Mouse (Mus musculus): ENCODE measurements at regions not wholly inside any gene's neighbourhood (a gene's known extent, or its start where the extent isn't known, plus 50 kb on each side); places are given as distances from the start of the nearest gene placed in this dataset.

- DNase-seq (ENCODE audit: low spot score) (no peak), ATAC-seq (ENCODE audit: low read depth) (no peak)
- H3K36me3 ChIP-seq (ENCODE audit: control insufficient read depth, insufficient read depth, low read length), result no peaks in the 10 kb centered on the region
- no peaks in the 10 kb centered on the region for H3K27me3 ChIP-seq (replicated peaks; ENCODE audit: control insufficient read depth, insufficient read depth, low read length)
- no peak overlapping the region for H3K4me3 ChIP-seq (ENCODE audit: low read depth, low read length)
- no peaks in the 10 kb centered on the region for H3K9me3 ChIP-seq (ENCODE audit: control insufficient read depth, low read length)
- H3K9ac ChIP-seq (ENCODE audit: low read depth, low read length), result no peak overlapping the region
- no peak overlapping the region for H3K27ac ChIP-seq (replicated peaks; ENCODE audit: low read depth, low read length)
- H3K4me1 ChIP-seq (ENCODE audit: control insufficient read depth, insufficient read depth, low read length), result no peaks in the 10 kb centered on the region
- 84% methylated on average over 5 of the region's 5 CpGs for WGBS
- H3K4me2 ChIP-seq (ENCODE audit: low read depth, low read length), result no peak overlapping the region
Observed at GRCm38 (mm10) chr11:21007222-21007621, 83.9 kb upstream of the Peli1 start.

- Histone ChIP-seq H3K9ac (ENCODE audit: low read depth, low read length) (no peak overlapping the region), H3K4me1 (ENCODE audit: control insufficient read depth, insufficient read depth, low read length) (0 out of 2 replicates have a peak, but pooled peaks cover 2% of the 10 kb centered on the region), H3K27me3 (replicated peaks; ENCODE audit: control insufficient read depth, insufficient read depth, low read length) (no peaks in the 10 kb centered on the region), H3K27ac (replicated peaks; ENCODE audit: low read depth, low read length) (no peak overlapping the region), H3K4me2 (ENCODE audit: low read depth, low read length) (no peak overlapping the region), H3K4me3 (ENCODE audit: low read depth, low read length) (no peak overlapping the region), H3K36me3 (ENCODE audit: control insufficient read depth, insufficient read depth, low read length) (no peaks in the 10 kb centered on the region), H3K9me3 (ENCODE audit: control insufficient read depth, low read length) (no peaks in the 10 kb centered on the region)
- DNase-seq (ENCODE audit: low spot score), result no peak
- 71% methylated on average over 3 of the region's 3 CpGs for WGBS
- no peak for ATAC-seq (ENCODE audit: low read depth)
Observed at GRCm38 (mm10) chr11:21009505-21009904, 81.6 kb upstream of the Peli1 start.

DNA sequence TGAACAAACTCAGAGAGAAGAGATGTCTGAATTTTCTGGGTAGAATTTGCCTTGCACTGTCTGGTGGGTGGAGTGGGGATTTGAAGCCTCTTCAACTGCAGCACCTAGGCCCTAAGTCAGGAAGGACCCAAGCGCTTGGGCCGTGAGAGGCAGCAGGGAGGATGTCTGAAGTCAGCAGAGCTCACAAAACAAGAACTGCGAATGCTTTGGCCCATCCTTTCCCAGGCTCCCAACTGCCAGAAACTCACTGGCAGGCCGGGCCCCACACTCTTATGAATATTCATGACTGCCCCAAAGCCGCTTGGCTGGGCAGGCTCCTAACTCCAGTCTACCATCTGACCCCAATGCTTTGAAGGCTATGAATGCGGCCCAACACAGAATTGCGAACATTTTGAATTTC lies 80.2 kb upstream of the Peli1 start:
- H3K4me3 ChIP-seq (ENCODE audit: low read depth, low read length), result no peak overlapping the region
- H3K27ac ChIP-seq (replicated peaks; ENCODE audit: low read depth, low read length), result no peak overlapping the region
- DNase-seq (ENCODE audit: low spot score) (peak; percentile 7), ATAC-seq (ENCODE audit: low read depth) (no peak)
- no peaks in the 10 kb centered on the region for H3K27me3 ChIP-seq (replicated peaks; ENCODE audit: control insufficient read depth, insufficient read depth, low read length)
- H3K4me2 ChIP-seq (ENCODE audit: low read depth, low read length), result no peak overlapping the region
- H3K4me1 ChIP-seq (ENCODE audit: control insufficient read depth, insufficient read depth, low read length), result 0 out of 2 replicates have a peak, but pooled peaks cover 5% of the 10 kb centered on the region
- no peaks in the 10 kb centered on the region for H3K36me3 ChIP-seq (ENCODE audit: control insufficient read depth, insufficient read depth, low read length)
- no peaks in the 10 kb centered on the region for H3K9me3 ChIP-seq (ENCODE audit: control insufficient read depth, low read length)
- WGBS, result 50% methylated on average over 7 of the region's 7 CpGs
- H3K9ac ChIP-seq (ENCODE audit: low read depth, low read length), result no peak overlapping the region

GRCm38 (mm10) chr11:21014250-21014649 lies 76.8 kb upstream of the Peli1 start:
- DNase-seq (ENCODE audit: low spot score) (no peak), ATAC-seq (ENCODE audit: low read depth) (no peak)
- Histone ChIP-seq H3K27me3 (replicated peaks; ENCODE audit: control insufficient read depth, insufficient read depth, low read length) (no peaks in the 10 kb centered on the region), H3K9ac (ENCODE audit: low read depth, low read length) (no peak overlapping the region), H3K9me3 (ENCODE audit: control insufficient read depth, low read length) (no peaks in the 10 kb centered on the region), H3K36me3 (ENCODE audit: control insufficient read depth, insufficient read depth, low read length) (no peaks in the 10 kb centered on the region), H3K4me1 (ENCODE audit: control insufficient read depth, insufficient read depth, low read length) (peaks cover 19% of the 10 kb centered on the region), H3K4me2 (ENCODE audit: low read depth, low read length) (no peak overlapping the region), H3K4me3 (ENCODE audit: low read depth, low read length) (no peak overlapping the region), H3K27ac (replicated peaks; ENCODE audit: low read depth, low read length) (no peak overlapping the region)
- WGBS, result 72% methylated on average over 3 of the region's 3 CpGs

DNA sequence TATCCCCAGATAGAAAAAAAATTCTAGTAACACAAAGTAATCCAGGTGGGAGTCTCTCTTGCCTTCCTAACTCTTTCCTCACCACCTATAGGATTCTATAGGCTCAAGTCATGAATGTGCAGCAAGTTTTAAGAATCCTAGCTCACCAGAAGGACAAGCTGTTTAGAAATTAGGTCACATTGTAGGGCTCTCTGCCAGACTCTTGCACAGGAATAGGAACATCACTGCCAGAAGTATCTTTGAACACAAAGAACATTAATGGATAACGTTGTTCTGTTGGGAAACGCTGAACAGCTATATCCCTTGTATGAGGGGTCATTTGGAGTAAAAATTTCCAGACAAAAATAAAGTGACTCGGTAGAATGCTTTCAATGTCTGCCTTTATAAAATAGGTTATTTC lies 75.6 kb upstream of the Peli1 start:
- H3K36me3 ChIP-seq (ENCODE audit: control insufficient read depth, insufficient read depth, low read length), result no peaks in the 10 kb centered on the region
- no peak for ATAC-seq (ENCODE audit: low read depth)
- H3K27me3 ChIP-seq (replicated peaks; ENCODE audit: control insufficient read depth, insufficient read depth, low read length), result no peaks in the 10 kb centered on the region
- H3K27ac ChIP-seq (replicated peaks; ENCODE audit: low read depth, low read length), result no peak overlapping the region
- H3K4me2 ChIP-seq (ENCODE audit: low read depth, low read length), result no peak overlapping the region
- H3K9me3 ChIP-seq (ENCODE audit: control insufficient read depth, low read length), result no peaks in the 10 kb centered on the region
- no peak overlapping the region for H3K9ac ChIP-seq (ENCODE audit: low read depth, low read length)
- peaks cover 19% of the 10 kb centered on the region for H3K4me1 ChIP-seq (ENCODE audit: control insufficient read depth, insufficient read depth, low read length)
- WGBS, result 69% methylated on average over 3 of the region's 3 CpGs
- H3K4me3 ChIP-seq (ENCODE audit: low read depth, low read length), result no peak overlapping the region
- no peak for DNase-seq (ENCODE audit: low spot score)

DNA sequence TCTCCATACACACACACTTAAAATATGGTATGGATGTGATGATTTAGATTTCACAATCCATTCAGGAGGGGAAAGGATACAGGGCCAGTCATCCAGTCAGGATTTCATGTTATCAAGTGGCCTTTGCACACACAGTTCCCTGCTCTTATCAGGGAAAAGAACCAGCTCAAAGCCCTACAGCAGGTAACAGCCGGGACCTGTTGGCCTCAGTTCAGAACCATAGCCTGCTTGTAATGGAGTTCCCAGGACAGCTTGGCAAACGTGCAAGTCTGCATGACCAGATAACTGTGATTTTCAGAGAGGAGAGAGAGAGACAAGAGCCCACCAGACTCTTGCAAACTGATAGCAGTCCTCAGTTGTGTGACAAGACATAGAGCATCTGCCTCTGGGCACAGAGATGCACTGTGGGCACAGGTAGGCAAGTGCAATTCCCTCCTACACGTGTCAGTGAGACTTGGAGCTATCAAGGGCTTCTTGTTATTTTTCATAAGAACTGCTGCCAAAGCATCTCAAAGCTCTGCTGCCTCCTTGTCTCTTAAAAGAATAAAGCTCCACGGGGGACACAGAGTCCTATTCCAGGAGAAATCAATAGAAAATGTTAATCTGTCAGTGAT lies 74.9 kb upstream of the Peli1 start:
- Histone ChIP-seq H3K27me3 (replicated peaks; ENCODE audit: control insufficient read depth, insufficient read depth, low read length) (no peaks in the 10 kb centered on the region), H3K4me2 (ENCODE audit: low read depth, low read length) (no peak overlapping the region), H3K36me3 (ENCODE audit: control insufficient read depth, insufficient read depth, low read length) (no peaks in the 10 kb centered on the region), H3K4me1 (ENCODE audit: control insufficient read depth, insufficient read depth, low read length) (peaks cover 19% of the 10 kb centered on the region), H3K9me3 (ENCODE audit: control insufficient read depth, low read length) (no peaks in the 10 kb centered on the region), H3K27ac (replicated peaks; ENCODE audit: low read depth, low read length) (no peak overlapping the region), H3K9ac (ENCODE audit: low read depth, low read length) (no peak overlapping the region), H3K4me3 (ENCODE audit: low read depth, low read length) (no peak overlapping the region)
- WGBS, result 32% methylated on average over 4 of the region's 4 CpGs
- DNase-seq (ENCODE audit: low spot score) (no peak), ATAC-seq (ENCODE audit: low read depth) (no peak)

GRCm38 (mm10) chr11:21016791-21017329 lies 74.2 kb upstream of the Peli1 start:
- Histone ChIP-seq H3K27me3 (replicated peaks; ENCODE audit: control insufficient read depth, insufficient read depth, low read length) (no peaks in the 10 kb centered on the region), H3K9me3 (ENCODE audit: control insufficient read depth, low read length) (no peaks in the 10 kb centered on the region), H3K4me1 (ENCODE audit: control insufficient read depth, insufficient read depth, low read length) (peaks cover 19% of the 10 kb centered on the region), H3K9ac (ENCODE audit: low read depth, low read length) (no peak overlapping the region), H3K4me2 (ENCODE audit: low read depth, low read length) (no peak overlapping the region), H3K4me3 (ENCODE audit: low read depth, low read length) (no peak overlapping the region), H3K27ac (replicated peaks; ENCODE audit: low read depth, low read length) (no peak overlapping the region), H3K36me3 (ENCODE audit: control insufficient read depth, insufficient read depth, low read length) (no peaks in the 10 kb centered on the region)
- WGBS, result 38% methylated on average over 6 of the region's 6 CpGs
- ATAC-seq (ENCODE audit: low read depth) (no peak), DNase-seq (ENCODE audit: low spot score) (peak; percentile 69)

GRCm38 (mm10) chr11:21019829-21020228 lies 71.3 kb upstream of the Peli1 start:
- no peak for DNase-seq (ENCODE audit: low spot score)
- Histone ChIP-seq H3K4me2 (ENCODE audit: low read depth, low read length) (no peak overlapping the region), H3K36me3 (ENCODE audit: control insufficient read depth, insufficient read depth, low read length) (no peaks in the 10 kb centered on the region), H3K4me3 (ENCODE audit: low read depth, low read length) (no peak overlapping the region), H3K27ac (replicated peaks; ENCODE audit: low read depth, low read length) (no peak overlapping the region), H3K9ac (ENCODE audit: low read depth, low read length) (no peak overlapping the region), H3K4me1 (ENCODE audit: control insufficient read depth, insufficient read depth, low read length) (peaks cover 14% of the 10 kb centered on the region), H3K27me3 (replicated peaks; ENCODE audit: control insufficient read depth, insufficient read depth, low read length) (no peaks in the 10 kb centered on the region), H3K9me3 (ENCODE audit: control insufficient read depth, low read length) (no peaks in the 10 kb centered on the region)
- WGBS, result 75% methylated on average over 2 of the region's 2 CpGs
- no peak for ATAC-seq (ENCODE audit: low read depth)

DNA sequence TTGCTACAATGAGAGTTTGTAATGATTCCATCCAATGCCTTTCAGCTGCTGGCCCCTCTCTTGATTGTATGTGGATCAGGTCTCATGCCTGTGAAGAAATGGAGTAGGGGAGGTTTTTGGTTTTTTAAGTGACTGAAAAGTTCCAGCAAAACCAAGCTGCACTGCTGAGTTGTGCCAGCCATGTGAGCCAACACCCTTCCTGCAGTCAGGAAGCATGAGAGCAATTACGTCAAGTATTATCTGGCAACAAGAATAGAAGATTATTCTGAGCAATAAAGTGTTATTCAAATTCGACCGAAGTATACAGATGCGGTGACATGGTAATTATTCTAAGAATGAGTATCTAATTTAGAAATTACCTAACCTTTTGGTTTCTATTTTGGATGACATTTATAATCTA lies 67.0 kb upstream of the Peli1 start:
- Histone ChIP-seq H3K9me3 (ENCODE audit: control insufficient read depth, low read length) (no peaks in the 10 kb centered on the region), H3K4me2 (ENCODE audit: low read depth, low read length) (no peak overlapping the region), H3K27ac (replicated peaks; ENCODE audit: low read depth, low read length) (no peak overlapping the region), H3K4me3 (ENCODE audit: low read depth, low read length) (no peak overlapping the region), H3K36me3 (ENCODE audit: control insufficient read depth, insufficient read depth, low read length) (no peaks in the 10 kb centered on the region), H3K9ac (ENCODE audit: low read depth, low read length) (no peak overlapping the region), H3K4me1 (ENCODE audit: control insufficient read depth, insufficient read depth, low read length) (no peaks in the 10 kb centered on the region; the same call in 1 of the 2 replicates), H3K27me3 (replicated peaks; ENCODE audit: control insufficient read depth, insufficient read depth, low read length) (no peaks in the 10 kb centered on the region)
- WGBS, result 75% methylated on average over 4 of the region's 4 CpGs
- ATAC-seq (ENCODE audit: low read depth), result no peak
- DNase-seq (ENCODE audit: low spot score), result no peak

Measured in embryonic facial prominence, embryonic 14.5 days (tissue).